Mouse (Mus musculus) mature B cell (primary cell): ENCODE data around the gene Osm.

Source experiments
- in situ Hi-C: fragments of 300-500 bp; cut with MboI; formaldehyde crosslinking; loops from 2 replicates; pipeline ENCODE4 v1.14.3; 2019

Osm gene

DNA sequence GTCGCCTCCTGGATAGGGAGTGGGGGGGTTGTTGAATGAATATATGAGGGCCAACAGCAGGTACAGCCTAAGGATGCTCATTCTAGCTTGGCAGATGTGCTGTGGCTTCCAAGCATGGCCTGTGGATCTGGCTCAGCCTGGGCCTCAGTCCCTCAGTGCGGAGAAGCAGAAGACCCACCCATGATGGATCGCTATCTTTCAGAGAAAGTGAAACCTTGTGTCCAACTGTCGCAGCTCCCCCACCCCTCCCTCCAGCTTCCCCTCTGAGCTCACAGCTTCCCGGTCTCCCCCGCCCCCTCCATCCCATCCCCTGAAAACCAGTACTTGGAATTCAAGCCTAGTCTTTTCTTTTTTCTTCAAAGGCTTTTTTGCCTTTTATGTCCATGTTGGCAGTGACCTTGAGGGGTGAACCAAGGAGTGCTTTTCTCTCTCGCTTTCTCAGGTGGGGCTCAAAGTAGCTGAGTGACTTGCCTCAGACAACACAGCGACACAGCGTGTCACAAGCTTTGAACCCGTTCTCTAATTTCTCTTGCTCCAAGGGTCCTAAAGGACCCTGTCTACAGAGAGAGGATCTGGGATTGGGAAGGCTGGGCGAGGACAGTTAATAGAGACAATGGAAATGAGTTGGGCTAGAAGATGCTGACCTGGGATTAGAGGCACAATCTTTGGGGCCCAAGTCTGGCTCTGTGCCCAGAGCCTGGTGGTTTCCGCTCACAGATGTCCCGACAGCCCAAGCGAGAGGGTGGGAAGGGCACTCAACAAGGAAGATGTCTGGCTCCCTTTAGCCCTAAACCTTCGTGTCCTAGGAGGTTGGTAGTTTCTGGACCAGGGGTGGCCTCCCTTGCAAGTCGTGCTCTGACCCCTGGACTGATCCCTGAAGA, at the start of gene Osm:
Osm (plus strand) TSS at position 756 of the 881 bp plus-strand sequence.
- in situ Hi-C loops: no loop called here

DNA sequence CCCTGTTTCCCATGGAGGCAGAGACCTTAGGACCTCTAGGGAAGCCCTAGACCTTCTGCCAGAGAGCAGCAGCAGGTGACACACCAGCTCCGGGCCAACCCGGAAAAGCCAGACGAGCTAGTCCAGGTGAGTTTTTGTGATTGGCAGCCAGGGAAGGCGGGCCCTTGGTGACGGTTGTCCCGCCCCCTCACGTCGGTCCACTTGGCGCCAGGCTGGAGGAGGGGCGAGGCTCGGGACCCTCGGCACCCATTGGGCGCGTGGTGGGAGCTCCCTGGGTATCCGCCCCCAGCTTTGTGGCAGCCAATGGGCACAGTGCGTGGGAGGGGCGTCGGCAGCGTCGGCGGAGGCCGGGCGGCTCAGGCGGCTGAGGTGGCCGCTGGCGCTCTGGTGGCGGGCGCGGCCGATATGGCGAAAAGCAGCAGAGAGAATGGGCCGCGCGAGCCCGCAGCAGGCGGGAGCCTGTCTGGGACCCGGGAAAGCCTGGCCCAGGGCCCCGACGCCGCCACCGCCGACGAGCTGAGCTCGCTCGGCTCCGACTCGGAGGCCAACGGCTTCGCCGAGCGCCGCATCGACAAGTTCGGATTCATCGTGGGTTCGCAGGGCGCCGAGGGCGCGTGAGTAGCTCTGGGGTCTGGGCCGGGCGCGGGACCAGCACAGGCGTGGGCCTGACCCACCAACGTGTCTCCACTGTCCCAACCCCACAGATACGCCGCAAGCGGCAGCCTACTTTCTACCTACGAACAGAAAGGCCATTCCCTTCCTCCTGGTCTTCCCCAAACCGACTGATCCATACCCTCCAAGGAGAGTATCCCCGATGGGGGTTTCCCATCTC, 49.5 kb upstream of the Osm start, which contains the start of gene Tbc1d10a:
Tbc1d10a (plus strand) TSS at position 304 of the 832 bp plus-strand sequence.
- in situ Hi-C loops: no loop called here

DNA sequence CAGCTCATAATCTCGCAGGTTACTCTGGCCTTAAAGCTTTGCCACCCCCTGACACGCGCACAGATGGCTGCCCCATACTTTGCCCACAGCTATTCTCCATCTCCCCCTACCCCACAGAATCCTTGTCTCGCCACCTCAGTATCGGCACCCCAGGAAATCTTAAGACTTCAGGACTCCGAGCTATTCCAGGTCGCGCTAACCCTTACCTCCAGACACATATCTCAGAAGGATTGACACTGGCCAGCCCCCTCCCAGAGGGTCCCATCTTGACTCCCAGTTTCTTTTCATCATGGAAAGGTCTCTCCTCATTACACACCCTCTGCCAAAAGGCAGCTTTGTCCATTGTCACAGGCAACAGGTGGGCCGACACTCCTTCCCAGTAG, 48.9 kb upstream of the Osm start:
- in situ Hi-C loops: no loop called here

DNA sequence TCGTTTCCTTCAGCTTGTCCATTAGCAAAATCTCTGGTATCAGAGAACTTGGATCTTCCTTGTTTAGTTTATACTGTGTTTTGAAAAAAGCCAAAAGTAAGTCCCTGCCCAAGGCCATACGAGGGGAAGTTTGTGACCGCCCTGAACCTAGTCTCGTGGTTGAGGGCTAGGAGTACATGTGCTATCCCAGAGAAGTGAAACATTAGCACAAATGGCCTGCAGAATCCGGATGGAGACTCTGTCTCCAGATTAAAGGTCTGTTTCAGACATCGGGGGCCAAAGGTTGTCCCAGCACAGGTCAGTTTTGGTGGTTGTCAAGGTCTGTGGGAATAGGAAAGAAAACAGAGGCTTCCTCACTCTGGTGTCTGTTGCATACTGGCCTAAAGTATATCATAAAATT, 47.0 kb upstream of the Osm start:
- in situ Hi-C loops: no loop called here

DNA sequence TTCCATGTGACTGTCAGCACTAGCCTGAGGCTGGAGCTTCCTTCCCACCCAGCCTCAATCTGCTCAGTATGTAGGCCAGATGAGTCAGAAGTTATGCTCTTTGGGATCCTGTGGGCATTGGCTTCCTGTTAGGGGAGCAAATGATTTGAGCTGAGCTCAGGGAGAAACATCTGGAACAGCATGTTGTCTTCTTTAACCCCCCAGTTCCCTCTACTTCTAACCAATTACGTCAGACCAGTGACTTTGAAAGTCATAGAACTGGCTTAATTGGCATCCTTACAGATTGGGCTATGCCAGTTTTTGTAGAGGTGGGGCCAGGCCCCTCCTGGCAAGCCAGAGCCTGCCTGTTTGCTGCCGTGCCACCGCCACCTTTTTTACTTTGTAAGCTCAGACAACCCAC, 45.5 kb upstream of the Osm start:
- in situ Hi-C loops: no loop called here

DNA sequence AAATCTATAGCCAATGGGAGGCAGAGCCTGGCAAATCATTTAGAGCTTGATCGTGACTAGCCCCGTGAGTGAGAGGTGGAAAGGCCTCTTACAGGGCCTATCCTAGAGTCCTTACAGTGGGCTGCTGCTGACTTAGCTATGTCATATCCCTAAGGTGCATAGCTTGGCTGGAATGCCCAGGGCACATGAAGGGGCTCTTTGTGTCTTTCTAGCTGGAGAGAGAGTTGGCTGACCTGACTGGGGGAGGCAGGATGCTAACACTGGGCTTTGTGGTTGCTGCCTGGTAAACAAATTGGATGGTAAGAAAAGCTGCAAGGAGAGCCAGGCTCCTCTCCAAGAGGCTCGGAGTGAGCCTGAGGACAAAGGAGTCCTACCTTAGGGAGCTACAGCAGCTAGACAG, 43.5 kb upstream of the Osm start:
- in situ Hi-C loops: no loop called here

DNA sequence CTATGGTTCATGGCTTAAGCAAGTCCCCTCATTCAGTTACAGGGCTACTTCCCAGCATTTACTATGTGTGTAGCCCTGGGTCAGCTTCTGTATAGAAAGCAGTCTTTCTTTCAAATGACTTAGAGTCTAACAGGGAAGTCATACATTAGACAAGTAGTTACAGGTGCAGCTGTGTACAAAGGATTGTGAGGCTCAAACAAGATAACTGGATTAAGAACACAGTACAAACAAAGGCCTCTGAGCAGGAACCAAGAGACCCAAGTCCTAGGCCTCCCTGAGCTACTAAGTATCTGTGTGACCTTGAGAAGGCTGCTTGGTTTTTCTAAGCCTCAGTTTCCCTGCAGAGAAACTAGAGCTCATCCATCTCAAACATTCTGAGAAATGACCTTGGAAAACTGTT, 42.8 kb upstream of the Osm start:
- in situ Hi-C loops: no loop called here

DNA sequence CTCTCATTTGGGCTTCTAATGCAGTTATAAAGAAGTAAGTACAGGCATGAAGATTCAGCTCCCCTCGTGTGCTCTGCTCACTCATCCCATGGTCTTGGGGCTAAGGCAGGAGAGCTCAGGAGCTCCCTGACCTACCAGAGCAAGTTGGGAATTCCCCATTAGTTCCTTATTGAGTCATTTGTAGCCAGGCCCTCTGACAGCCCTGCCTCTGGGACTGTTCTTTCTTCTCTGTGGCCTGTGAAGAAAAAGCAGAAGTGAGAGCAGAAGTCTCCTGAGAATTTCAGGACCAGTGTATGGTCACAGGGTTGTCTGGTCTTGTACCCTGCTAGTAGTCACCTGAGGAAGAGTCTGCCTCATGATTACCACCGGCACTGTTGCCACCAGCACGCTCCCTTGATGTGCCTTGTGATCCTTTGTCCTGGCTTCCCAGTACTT, 40.6 kb upstream of the Osm start:
- in situ Hi-C loops: no loop called here

DNA sequence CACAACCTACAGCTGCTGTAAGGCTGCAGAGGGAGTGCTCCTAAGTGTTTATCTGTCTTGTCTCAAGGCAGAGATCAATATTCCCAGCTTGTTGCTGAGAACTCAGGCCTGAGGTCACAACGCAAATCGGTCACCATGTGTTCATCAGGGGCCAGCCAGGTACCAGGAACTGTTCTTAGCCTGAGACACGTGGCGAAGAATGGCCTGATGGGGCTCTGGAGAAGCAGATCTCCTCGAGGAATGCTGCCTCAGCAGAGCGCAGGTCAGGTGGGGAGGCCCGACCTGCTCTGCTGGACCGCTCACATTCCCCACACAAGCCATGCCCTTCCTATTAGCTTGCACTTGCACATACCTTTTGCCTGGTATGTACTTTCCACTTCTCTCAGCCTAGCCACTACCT, 39.6 kb upstream of the Osm start:
- in situ Hi-C loops: no loop called here

DNA sequence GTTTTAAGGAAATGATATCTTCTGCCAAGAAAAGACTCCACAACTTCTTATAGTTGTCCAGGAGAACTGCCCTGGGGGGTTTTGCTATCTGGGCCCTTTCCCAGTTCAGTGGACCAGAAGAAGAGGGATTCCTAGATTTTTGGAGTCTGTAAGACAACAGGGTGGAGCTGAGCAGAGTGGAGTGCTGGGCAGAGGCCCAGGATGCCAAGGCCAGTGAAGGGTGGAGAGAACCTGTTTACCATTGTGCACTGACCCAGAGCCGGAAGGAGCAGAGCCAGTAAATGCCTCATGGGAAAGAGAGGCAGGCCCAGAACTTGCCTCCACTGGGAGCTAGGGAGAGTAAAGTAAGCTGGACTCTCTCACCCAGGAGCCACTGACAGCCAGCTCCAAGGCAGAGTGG, 38.5 kb upstream of the Osm start:
- in situ Hi-C loops: no loop called here

DNA sequence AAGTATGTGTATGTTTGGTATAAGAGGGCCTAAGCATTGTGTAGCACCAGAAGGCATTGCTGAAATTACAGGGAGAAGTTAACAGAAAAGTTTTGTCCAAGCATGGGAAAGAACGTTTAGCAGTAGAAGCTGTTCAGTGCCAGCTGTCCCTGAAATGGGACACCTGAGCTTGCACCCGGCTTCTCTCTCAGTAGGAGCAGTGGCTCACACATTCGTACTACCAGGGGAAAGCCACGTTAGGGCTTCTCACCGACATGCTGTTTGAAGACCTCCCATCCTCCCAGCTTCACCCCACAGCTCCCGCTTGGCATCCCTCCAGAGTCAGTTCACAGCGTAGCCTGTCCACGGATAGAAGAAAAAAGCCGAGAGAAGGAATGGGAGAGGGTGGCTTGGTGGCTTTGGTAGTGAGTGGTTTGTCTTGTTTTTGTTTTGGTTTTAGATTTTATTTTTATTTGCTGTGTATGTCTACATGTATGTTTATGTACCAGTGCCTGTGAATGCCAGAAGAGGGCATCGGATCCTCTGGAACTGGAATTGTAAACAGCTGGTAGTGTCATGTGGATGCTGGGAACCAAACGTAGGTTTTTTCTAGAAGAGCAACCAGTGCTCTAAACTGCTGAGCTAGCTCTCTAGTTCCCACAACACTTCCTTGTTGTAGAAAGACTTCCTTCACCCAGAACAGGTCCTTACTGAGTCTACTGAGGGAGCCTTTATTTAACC, 34.1 kb upstream of the Osm start:
- in situ Hi-C loops: no loop called here

DNA sequence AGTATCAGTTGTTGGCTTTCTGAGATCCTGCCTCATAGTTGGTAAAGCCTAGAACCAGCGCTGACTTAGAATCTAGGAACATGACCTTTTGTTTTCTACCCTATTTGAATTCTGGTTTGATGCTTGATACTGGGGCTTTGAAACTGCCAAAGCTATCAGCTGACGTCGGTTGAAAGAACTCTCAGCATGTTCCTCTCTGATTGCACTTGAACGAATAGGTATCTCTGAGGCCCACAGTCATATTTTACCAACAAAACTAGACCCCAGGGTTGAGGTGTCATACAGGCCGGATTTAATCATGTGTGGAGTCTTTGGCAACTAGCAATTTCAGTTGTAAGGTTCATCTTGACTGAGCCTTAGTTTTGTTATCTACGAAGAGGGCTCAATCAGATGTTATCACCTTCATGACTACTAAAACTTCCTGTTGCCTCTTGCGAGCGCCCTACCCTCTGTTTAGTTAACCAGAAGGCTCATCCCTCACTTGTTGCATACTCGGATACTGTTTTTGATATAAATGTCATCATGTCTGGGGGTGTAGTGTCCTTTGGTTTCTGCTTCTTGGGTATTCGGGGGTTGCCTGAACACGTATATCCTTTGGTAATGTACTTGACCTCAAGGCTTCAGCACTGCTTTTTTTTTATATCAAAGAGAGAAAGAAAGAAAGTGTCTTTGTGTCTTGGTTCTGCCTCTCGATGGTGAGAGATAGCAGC, 33.1 kb upstream of the Osm start:
- in situ Hi-C loops: no loop called here

DNA sequence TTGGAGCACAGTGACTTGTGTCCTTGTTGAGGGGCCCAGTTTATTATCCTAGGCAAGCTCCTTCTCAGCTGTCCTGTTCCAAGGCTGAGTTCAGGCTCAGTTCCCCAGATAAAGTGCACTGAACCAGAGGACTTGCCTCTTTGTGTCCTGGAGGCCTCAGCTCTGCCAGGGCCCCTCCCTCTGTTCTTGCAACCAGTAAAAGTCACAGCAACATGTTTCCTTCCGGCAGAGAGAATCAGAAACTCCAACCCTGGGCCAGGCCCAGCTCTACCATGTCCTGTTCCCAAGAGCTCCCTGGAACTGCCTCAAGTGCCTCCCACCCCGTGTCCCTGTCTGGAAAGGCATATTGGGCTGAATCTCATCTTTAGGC, 32.5 kb upstream of the Osm start:
- in situ Hi-C loops: no loop called here

DNA sequence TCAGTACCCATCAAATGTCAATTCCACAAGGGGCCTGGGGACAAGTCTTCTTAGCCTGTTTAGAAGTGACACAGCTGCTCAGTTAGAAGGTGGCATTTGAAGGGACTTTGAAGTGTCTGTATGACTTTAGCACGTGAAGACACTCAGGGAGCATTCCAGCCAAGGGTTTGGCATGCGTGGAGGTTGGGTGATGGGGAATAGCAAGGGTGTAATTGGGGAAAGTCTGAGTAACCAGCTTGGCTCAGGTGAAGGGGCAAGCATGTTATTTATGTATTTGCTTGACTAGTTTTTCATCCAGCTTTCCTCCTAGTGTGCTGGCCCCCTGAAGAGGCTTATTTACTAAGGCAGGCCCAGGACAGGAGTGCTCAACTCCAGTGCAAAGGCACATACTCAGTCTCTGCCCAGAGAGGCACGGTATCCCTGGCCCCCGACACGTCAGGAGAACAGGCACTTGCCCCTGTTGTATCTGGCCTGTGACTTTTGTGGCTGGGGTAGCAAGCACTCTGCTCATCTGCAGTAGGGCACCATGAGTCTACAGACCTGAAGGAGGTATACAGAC, 31.0 kb upstream of the Osm start:
- in situ Hi-C loops: no loop called here

DNA sequence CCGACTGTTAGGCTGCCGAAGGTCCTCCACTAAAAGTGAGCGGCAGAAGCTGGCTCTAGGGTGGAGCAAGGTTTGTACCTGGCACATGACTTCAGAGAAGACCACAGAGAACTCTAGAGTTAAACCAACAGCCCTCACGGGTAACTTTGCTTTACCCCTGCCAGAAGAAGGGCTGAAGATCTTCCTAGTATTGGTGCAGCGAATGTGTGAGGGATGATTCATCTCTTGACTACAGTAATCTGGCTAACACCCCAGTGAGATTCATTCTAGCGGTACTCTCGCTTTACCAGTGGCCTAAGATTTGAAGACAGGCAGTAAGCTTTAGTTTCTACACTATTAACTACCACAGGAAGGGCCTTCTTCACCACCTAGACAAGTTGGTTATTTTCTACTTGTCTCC, 30.3 kb upstream of the Osm start:
- in situ Hi-C loops: no loop called here

DNA sequence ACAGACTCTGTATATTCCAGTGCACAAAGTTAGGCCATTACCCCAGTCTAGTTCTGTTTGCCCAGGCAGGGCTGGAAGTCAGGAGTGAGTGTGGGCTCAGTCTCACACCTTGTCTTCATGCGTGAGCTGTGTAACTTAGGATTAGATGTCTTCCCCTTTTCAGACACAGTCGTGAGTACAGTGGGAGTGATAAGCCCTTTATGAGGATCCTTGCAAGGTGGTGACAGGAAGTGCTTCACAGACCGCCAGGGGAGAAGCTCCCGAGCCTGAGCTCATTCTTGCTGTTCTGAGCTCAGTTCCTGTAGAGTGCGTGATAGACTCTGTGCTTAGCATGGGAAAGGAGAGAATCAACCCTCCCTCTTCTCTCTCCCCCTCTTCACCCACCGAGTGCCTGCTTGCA, 29.7 kb upstream of the Osm start:
- in situ Hi-C loops: no loop called here

DNA sequence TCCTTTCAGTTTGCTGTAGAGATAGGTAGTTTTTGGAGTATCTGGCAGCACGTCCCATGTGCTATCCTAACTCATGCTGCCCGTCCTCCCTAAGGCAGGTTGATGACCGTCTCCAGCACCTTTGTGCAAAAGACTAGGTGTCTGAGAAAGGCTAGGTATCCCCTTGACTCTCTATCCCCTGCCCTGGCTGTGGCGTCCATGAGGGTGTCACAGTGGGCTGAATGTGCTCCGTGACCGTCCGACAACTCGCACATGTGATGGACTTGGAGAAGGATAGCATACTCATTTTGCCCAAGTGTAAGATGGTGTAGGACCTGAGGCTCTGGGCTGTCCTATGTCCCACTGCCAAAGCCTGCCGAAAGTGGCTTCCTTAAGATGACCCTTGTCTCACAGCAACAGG, 28.6 kb upstream of the Osm start:
- in situ Hi-C loops: no loop called here

DNA sequence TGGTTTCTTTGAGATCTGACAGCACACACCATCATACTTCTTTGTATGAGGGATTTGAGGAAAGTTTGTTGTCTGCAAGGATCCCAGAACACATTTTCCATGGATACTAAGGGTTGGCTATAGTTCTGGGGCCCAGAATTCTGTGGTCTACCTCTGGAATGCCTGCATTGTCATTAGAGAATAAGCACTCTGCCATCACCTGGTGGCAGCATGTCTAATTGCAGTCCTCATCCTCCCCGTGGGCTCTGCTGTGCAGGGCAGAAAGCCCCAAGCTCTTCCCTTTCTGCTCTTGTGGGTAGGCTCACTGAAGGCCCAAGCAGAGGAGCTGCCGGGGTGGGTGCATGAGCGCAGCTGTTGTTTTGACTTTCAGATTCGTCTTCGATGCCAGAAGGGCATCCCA, 26.7 kb upstream of the Osm start:
- in situ Hi-C loops: no loop called here

DNA sequence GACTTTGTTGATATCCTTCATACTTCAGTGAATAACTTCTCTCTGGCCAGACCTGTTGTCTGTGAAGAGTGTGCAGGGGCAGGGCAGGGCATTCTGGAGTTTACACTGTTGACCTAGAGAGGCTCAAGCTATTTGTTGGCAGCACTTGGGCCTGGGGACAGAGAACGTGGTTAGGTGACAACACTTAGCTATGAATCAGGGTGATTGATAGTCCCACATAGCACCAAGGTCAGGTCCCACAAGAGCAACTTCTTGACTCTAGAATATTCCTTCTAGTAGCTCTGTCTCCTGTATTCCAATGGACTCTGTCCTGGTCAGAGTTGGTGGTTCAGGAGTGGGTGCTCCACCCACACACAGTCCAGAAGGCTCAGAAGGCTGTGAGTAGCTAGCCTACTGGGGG, 25.4 kb upstream of the Osm start:
- in situ Hi-C loops: no loop called here

DNA sequence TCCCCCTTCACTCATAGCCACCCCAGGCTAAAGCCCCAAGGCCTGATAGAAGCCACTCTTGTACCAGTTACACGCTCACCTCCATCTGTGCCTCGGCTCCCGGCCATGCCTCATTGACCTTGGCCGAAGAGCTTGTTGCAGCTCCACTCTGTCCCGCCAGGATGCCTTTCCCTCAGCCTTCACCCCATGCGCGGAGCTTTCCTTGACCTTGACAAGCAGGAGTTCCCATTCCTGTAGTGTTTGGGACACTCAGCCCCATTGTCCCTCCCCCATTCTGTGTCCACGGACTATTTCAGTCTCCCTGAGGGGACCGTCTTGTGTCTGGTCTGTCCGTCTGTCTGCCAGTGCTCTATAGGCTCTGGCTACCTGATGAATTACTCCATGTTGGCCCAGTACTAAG, 23.1 kb upstream of the Osm start:
- in situ Hi-C loops: no loop called here

DNA sequence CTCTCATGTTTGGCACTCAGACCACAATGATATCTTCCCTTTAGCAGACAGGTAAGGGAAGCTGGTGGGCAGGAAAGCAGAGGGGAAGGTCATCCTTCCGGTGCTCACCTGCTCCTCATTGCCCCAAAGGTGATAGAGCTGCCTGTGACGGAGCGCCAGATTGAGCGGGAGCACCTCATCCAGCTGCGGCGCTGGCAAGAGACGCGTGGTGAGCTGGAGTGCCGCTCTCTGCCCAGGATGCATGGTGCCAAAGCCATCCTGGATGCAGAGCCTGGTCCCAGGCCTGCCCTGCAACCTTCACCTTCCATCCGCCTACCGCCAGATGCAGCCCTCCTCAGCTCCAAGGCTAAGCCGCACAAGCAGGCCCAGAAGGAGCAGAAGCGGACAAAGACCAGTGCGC, 21.6 kb upstream of the Osm start:
- in situ Hi-C loops: no loop called here
